Mouse (Mus musculus): ENCODE data around the gene Secisbp2.

DNA sequence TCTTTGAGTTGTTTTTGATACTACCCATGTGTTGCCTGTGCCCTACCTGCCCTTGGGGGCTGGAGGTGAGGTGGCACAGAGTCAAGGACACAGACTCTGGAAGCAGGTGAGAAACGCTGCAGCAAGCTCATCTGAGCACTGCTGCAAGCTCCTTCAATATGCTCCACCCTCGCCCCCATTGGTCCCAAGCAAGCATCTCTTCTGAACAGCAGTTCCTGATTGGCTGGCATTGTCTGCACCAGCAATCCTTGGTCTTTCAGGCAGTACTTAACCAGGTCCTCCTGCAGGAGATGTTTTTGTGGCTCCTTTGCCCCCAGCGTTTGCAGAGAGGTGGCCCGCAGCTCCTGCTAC, 47.6 kb upstream of the Secisbp2 start:
- no peak for TF ChIP-seq CTCF (conservative IDR thresholded peaks at IDR 0.05; ENCODE audit: insufficient read depth, insufficient read length, low read depth, low read length)
- no peak for TF ChIP-seq POLR2A (IDR thresholded peaks at IDR 0.05; ENCODE audit: low read depth, low read length)
